Mouse (Mus musculus) heart, embryonic 11.5 days (tissue): Measurements from ENCODE around the gene Vmn1r159. TPM values are rescaled to one million over a fixed set of nuclear protein-coding genes. Genes with fewer than 3 reads are reported as not detected.
"Not testable (repeated sequence)": the region's sequence is repeated elsewhere in the genome, so short reads cannot be mapped to it uniquely, and the experiment has no call there.

Experiments
- ATAC-seq: fragments of 200-750 bp; cut with Nextera tagmentation; replicated peaks from 2 replicates; pipeline ENCODE4 v1.8.0; 2017; ENCODE audit warnings: moderate library complexity; ENCODE audit not compliant: insufficient number of reproducible peaks, low FRiP score, low TSS enrichment
- H3K27ac ChIP-seq: fragments of 300-500 bp; sonication (generic); 2 replicates; pipeline ENCODE4 v1.5.1; 2014; ENCODE audit warnings: mild to moderate bottlenecking, low read depth, low read length
- H3K27me3 ChIP-seq: fragments of 300-500 bp; sonication (generic); 2 replicates; pipeline ENCODE4 v1.6.1; 2014; ENCODE audit warnings: mild to moderate bottlenecking, low read length, mixed read lengths; ENCODE audit not compliant: control insufficient read depth, insufficient read depth
- H3K36me3 ChIP-seq: fragments of 300-500 bp; sonication (generic); 2 replicates; pipeline ENCODE4 v1.6.1; 2014; ENCODE audit warnings: mild to moderate bottlenecking, low read length, moderate library complexity, mixed read lengths; ENCODE audit not compliant: control insufficient read depth, insufficient read depth
- H3K4me1 ChIP-seq: fragments of 300-500 bp; sonication (generic); 2 replicates; pipeline ENCODE4 v1.6.1; 2014; ENCODE audit warnings: low read length; ENCODE audit not compliant: control insufficient read depth, insufficient read depth
- H3K4me2 ChIP-seq: fragments of 300-500 bp; sonication (generic); 2 replicates; pipeline ENCODE4 v1.6.1; 2014; ENCODE audit warnings: mild to moderate bottlenecking, moderate library complexity
- H3K4me3 ChIP-seq: fragments of 300-500 bp; sonication (generic); 2 replicates; pipeline ENCODE4 v1.5.1; 2014; ENCODE audit warnings: low read depth, low read length
- H3K9ac ChIP-seq: fragments of 300-500 bp; sonication (generic); 2 replicates; pipeline ENCODE4 v1.6.1; 2014; ENCODE audit warnings: mild to moderate bottlenecking, low read depth, low read length, moderate library complexity
- H3K9me3 ChIP-seq: fragments of 300-500 bp; sonication (generic); replicated peaks from 2 replicates; pipeline ENCODE4 v1.6.1; 2016; ENCODE audit warnings: low read length; ENCODE audit not compliant: control insufficient read depth
- WGBS: fragments of 180-500 bp; shearing (Covaris S2); extraction: QIAGEN DNeasy Blood & Tissue Kit; methylation state at CpG from one replicate; pipeline ENCODE4 v1.1.7; 2014; ENCODE audit not compliant: insufficient replicate concordance; 5-methylcytosine and 5-hydroxymethylcytosine counted together
- polyA plus RNA-seq: library from polyadenylated mRNA; unstranded; fragments of >200 nt; fragmentation: Nextera tagmentation; extraction: Ambion mirVana; gene quantifications from 2 replicates; pipeline ENCODE4 v1.2.1, GENCODE M21; 2014

Gene Vmn1r159
- polyA plus RNA-seq = not detected in 2 replicates

DNA sequence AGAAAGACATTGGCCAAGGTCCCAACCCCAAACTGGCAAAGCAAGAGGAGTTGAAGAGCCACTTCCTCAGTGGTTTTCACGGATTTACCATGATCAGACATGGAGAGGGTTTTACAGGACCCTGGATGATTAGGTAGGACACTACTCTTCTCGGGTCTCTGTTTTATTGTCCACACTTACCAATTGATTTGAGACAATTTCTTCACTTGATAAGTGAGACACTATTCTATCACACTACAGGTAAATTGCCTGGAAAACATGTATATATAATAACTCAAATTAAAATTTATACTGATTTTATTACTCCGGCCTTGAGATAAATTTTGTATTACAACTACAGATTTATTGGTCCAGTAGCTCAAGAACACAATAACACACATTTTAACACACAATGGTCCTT, at the start of gene Vmn1r159:
Vmn1r159 (minus strand) TSS at position 101 of the 400 bp plus-strand sequence.
- not testable (repeated sequence) for H3K4me2 ChIP-seq, H3K27me3 ChIP-seq, H3K9me3 ChIP-seq, ATAC-seq, H3K27ac ChIP-seq, H3K4me3 ChIP-seq, H3K9ac ChIP-seq, H3K36me3 ChIP-seq, H3K4me1 ChIP-seq
- WGBS = 54% methylated on average over 2 of the region's 3 CpGs

GRCm38 (mm10) chr7:22870924-22871323, 27.5 kb upstream of the Vmn1r159 start, which contains the start of gene Vmn1r160:
Vmn1r160 (plus strand) TSS chr7:22871224.
- H3K9ac ChIP-seq, H3K4me2 ChIP-seq, H3K36me3 ChIP-seq, H3K4me1 ChIP-seq, H3K27ac ChIP-seq, H3K9me3 ChIP-seq, H3K4me3 ChIP-seq, H3K27me3 ChIP-seq, ATAC-seq: not testable (repeated sequence)
- 47% methylated on average over 1 of the region's 3 CpGs for WGBS

Other genes starting within 250 kb of the Vmn1r159 start
- gene Vmn1r155, start 185.6 kb downstream of the Vmn1r159 start, polyA plus RNA-seq = not detected in 2 replicates
- not detected in 2 replicates for gene Gm8693, start 151.3 kb downstream of the Vmn1r159 start, polyA plus RNA-seq
- gene Gm4567, start 123.9 kb downstream of the Vmn1r159 start, polyA plus RNA-seq = not detected in 2 replicates
- gene Vmn1r157, start 81.9 kb downstream of the Vmn1r159 start, polyA plus RNA-seq = not detected in 2 replicates
- gene Vmn1r158, start 52.8 kb downstream of the Vmn1r159 start, polyA plus RNA-seq = not detected in 2 replicates
- gene Vmn1r160, start 27.6 kb upstream of the Vmn1r159 start, polyA plus RNA-seq = not detected in 2 replicates
- gene Gm4214, start 141.1 kb upstream of the Vmn1r159 start, polyA plus RNA-seq = not detected in 2 replicates
- gene Gm4216, start 176.3 kb upstream of the Vmn1r159 start, polyA plus RNA-seq = not detected in 2 replicates
- not detected in 2 replicates for gene Vmn1r163, start 211.9 kb upstream of the Vmn1r159 start, polyA plus RNA-seq
- not detected in 2 replicates for gene Gm8720, start 223.9 kb upstream of the Vmn1r159 start, polyA plus RNA-seq